Mouse (Mus musculus) c-Kit-positive CD71-negative TER-119-negative erythroid progenitor cells, embryonic 14.5 days (primary cell): Measurements from ENCODE around the gene Olfr630.
A peak's percentile ranks its signal among the peaks of the same experiment; 100 is the strongest.
"Not testable (repeated sequence)": the region's sequence is repeated elsewhere in the genome, so short reads cannot be mapped to it uniquely, and the experiment has no call there.

Source experiments
- DNase-seq: peaks from one replicate; pipeline ENCODE4 v3.0.0-alpha.2; 2013; ENCODE audit warnings: low read depth

Olfr630 gene

GRCm38 (mm10) chr7:103757233-103757632 lies at the start of gene Olfr630:
Gene Olfr630 (minus strand): TSS chr7:103757333.
- DNase-seq, result no peak

GRCm38 (mm10) chr7:103806856-103807255 lies 49.7 kb upstream of the Olfr630 start:
- DNase-seq, result no peak

DNA sequence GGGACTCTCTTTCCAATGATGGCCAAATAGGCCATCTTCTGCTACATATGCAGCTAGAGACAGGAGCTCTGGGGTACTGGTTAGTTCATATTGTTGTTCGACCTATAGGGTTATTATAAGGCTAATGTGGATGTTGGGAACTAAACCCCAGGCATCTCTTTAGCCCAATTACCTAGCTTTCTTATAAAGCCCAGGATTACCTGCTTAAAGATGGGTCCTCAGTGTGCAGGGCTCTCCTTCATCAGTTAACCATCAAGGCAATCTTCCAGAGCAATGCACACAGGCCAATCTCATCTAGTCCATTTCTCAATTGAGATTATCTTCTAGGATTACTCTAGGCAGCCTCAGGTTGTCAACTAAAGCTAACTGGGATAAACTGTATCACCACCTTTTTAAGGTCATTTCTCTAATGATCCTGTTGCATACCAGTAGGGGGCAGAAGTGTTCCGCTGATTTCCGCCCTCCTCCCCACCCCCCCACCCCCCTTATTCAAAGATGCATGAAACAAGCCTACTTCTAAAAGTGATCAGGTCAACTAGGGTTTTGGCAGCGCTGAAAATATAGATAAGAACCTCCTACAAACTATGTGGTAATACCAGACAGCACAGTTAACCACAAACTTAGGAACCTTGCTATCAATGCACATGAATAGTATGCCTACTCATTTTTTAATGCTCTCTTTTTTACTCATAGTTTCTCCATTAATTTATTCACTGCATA lies 35.7 kb upstream of the Olfr630 start:
- DNase-seq, result no peak

- DNase-seq, result no peak
Measured at GRCm38 (mm10) chr7:103791721-103792120, 34.6 kb upstream of the Olfr630 start, which contains the start of gene Olfr67. Gene Olfr67 (minus strand): TSS chr7:103791821.

- DNase-seq, result no peak
Measured at GRCm38 (mm10) chr7:103779598-103779997, 22.5 kb upstream of the Olfr630 start, which contains the start of gene Olfr68. Gene Olfr68 (minus strand): TSS chr7:103779698.

DNA sequence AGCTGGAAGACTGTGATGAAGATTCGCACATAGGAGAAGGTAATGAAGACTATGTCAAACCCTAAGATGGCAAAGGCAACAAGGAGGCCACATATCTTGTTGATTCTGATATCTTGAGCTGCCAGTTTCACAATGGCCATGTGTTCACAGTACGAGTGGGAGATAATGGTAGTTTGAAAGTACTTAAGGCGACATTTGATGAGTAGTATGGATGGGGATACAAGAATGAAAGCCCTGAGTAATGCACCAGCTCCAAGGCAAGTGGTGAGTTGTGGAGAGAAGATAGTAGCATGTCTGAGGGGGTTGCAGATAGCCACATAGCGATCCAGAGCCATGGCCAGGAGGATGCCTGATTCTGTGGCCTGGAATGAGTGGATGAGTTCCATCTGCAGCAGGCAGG lies 20.5 kb upstream of the Olfr630 start:
- DNase-seq, result not testable (repeated sequence)

GRCm38 (mm10) chr7:103771494-103771893 lies 14.4 kb upstream of the Olfr630 start, which contains the start of gene Olfr69:
Gene Olfr69 (minus strand): TSS chr7:103771594.
- no peak for DNase-seq

DNA sequence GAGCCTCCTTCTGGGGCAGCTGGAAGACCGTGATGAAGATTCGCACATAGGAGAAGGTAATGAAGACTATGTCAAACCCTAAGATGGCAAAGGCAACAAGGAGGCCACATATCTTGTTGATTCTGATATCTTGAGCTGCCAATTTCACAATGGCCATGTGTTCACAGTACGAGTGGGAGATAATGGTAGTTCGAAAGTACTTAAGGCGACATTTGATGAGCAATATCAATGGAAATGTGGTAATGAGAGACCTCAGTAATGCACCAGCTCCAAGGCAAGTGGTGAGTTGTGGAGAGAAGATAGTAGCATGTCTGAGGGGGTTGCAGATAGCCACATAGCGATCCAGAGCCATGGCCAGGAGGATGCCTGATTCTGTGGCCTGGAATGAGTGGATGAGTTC lies 10.6 kb upstream of the Olfr630 start:
- not testable (repeated sequence) for DNase-seq

- not testable (repeated sequence) for DNase-seq
Measured at GRCm38 (mm10) chr7:103762212-103762611, 5.1 kb upstream of the Olfr630 start.

GRCm38 (mm10) chr7:103744843-103745242 lies 12.3 kb downstream of the Olfr630 start, which contains the start of gene Olfr629:
Gene Olfr629 (minus strand): TSS chr7:103744943.
- DNase-seq, result no peak

- DNase-seq, result no peak
Measured at GRCm38 (mm10) chr7:103730074-103730473, 27.1 kb downstream of the Olfr630 start, which contains the start of gene Olfr628. Gene Olfr628 (plus strand): TSS chr7:103730374.

DNA sequence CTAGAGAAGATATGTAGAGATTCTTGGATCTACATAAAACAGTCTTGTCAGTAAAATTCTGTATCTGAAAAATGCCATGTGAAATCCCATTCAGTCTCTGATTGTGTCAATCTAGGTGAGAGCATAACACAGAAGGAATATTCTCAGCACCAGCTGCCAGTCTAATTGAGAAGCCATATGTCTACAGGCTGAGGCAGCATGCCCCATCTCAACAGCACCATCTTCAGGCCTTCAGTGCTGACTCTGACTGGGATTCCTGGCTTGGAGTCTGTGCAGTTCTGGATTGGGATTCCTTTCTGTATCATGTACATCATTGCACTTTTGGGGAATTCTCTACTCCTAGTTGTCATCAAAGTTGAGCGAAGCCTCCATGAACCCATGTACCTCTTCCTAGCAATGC lies 40.7 kb downstream of the Olfr630 start:
- not testable (repeated sequence) for DNase-seq

DNA sequence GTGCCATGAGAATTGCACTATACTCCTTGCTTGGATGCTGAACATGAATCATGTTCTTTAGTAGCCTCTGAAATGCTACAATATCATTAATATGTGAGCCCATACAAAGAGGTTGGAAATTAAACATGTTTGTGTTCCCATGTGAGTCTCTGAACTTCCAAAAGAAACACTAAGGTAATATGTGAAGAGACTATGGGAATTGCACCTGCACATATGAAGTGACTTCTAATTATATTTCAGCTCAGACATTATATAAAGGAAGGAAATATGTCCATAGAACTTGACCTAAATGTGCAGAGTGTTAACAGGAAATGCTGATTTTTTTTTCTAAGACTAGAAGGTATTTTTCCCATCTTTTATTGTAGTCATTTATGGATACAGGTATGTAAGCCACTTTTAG lies 42.8 kb downstream of the Olfr630 start, which contains the start of gene Olfr243:
TSS of gene Olfr243 (plus strand) at position 301 of the 400 bp plus-strand sequence.
- DNase-seq, result no peak

DNA sequence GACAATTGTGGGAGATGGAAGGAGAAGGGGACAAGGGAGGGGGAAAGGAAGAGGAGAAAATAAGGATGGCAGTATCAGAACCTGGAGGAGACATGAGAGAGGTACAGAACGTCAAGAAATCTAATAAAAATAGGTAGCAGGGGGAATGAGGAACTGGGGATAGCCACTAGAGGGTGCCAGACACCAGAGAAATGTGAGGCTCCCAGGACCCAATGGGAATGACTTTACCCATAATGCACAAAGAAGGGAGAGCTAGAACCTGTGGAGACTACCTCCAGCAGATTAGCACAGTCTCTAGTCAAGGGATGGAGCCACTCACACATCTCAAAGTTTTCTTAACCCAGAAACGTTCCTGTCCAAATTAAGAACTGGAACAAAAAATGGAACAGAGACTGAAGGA lies 45.1 kb downstream of the Olfr630 start:
- peak; percentile 5 for DNase-seq
